Mouse (Mus musculus): Measurements from ENCODE around the gene Prmt8. TPM values are rescaled to one million over a fixed set of nuclear protein-coding genes. Genes with fewer than 3 reads are reported as not detected.

The Prmt8 gene
- polyA plus RNA-seq (2014; fragmentation: Illumina TruSeq; extraction: RNeasy Lipid Tissue Mini Kit (QIAGEN cat#74804)): not detected

GRCm38 (mm10) chr6:127769275-127770156 is at the start of gene Prmt8:
Gene Prmt8, minus strand, starts transcription at chr6:127769472.

Other genes with a start within 250 kb of the Prmt8 start
- gene Cracr2a, start 208.1 kb downstream of the Prmt8 start, polyA plus RNA-seq (2014; fragmentation: Illumina TruSeq; extraction: RNeasy Lipid Tissue Mini Kit (QIAGEN cat#74804)): 1.00 TPM
- gene Tspan11, start 118.1 kb upstream of the Prmt8 start, polyA plus RNA-seq (2014; fragmentation: Illumina TruSeq; extraction: RNeasy Lipid Tissue Mini Kit (QIAGEN cat#74804)): 0.20 TPM